Mouse (Mus musculus) small intestine, adult 2 months (tissue): ENCODE data around the gene Hand1. TPM values are rescaled to one million over a fixed set of nuclear protein-coding genes. Genes with fewer than 3 reads are reported as not detected.

ENCODE experiments used
- H3K27ac ChIP-seq: fragments of 200-500 bp; 2 replicates; pipeline ENCODE4 v1.5.1; 2012; ENCODE audit warnings: low read depth, low read length, control low read depth, inconsistent platforms; ENCODE audit not compliant: insufficient read depth
- H3K27me3 ChIP-seq: fragments of 200-500 bp; 2 replicates; pipeline ENCODE4 v1.6.1; 2012; ENCODE audit warnings: mild to moderate bottlenecking, moderate library complexity, low read length, inconsistent platforms; ENCODE audit not compliant: control insufficient read depth, insufficient read depth
- H3K36me3 ChIP-seq: fragments of 200-500 bp; 2 replicates; pipeline ENCODE4 v1.6.1; 2012; ENCODE audit warnings: mild to moderate bottlenecking, low read length, control low read depth, inconsistent platforms; ENCODE audit not compliant: control insufficient read depth, insufficient read depth
- H3K4me1 ChIP-seq: fragments of 200-500 bp; 2 replicates; pipeline ENCODE4 v1.6.1; 2012; ENCODE audit warnings: low read length, inconsistent platforms, mixed read lengths; ENCODE audit not compliant: control insufficient read depth, insufficient read depth, insufficient read length
- H3K4me3 ChIP-seq: fragments of 200-500 bp; 2 replicates; pipeline ENCODE4 v1.5.1; 2012; ENCODE audit warnings: low read depth, mild to moderate bottlenecking, control low read depth, inconsistent platforms, low read length, moderate library complexity
- CTCF ChIP-seq: fragments of 200-500 bp; IDR thresholded peaks from 2 replicates; pipeline ENCODE4 v1.5.1; 2012; ENCODE audit warnings: low read depth, mild to moderate bottlenecking, control low read depth, inconsistent platforms, low read length, moderate library complexity, mixed read lengths; ENCODE audit not compliant: insufficient replicate concordance, insufficient read length; ENCODE audit errors: extremely low read depth
- POLR2A ChIP-seq: fragments of 200-500 bp; IDR thresholded peaks from 2 replicates; pipeline ENCODE4 v1.6.1; 2012; ENCODE audit warnings: low read depth, mild to moderate bottlenecking, control low read depth, inconsistent platforms, low read length, moderate library complexity
- WGBS: fragments of 180-500 bp; shearing (Covaris S2); methylation state at CpG from one replicate; pipeline ENCODE4 v1.1.7; 2018; 5-methylcytosine and 5-hydroxymethylcytosine counted together
- polyA plus RNA-seq: library from polyadenylated mRNA; depleted of rRNA; stranded (reverse); fragments of >200 nt; gene quantifications from 2 replicates; pipeline ENCODE4 v1.2.3, GENCODE M21; 2012

Gene Hand1
- polyA plus RNA-seq, 1 experiment: 10.1 TPM

DNA sequence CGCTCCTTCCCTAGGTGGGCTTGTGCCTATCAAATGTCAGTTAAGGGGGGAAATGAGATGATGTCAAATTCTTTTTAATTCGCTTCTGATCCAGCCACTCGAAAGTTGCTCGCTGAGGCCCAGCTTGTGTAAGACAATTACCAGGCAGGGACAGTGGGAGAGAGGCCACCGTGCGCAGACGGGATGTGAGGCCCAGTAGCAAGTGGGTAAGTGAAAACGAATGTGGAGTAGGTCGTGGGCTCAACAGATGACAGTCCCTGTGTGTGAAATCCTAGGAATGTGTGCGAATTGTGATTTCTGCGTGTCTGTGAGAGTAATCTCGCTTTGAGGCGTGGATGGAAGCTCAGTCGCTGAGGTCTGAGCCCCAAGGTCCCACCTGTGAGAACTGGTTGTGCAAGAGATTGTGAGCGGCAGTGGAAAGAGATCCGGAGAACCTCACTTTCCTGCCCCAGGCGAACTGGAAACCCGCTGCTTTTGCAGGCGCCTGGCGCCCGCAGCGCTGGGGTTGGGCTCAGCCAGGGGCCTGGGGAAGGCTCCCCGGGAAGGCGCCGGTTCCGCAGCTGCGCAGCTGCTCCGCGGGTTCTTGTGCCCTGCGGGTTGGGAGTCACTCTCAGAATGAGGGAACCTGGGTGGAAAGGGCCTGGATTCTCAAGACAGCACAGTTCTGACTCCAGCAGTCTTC, 819 bp upstream of the Hand1 start:
- WGBS: 27% methylated on average over 30 of the region's 30 CpGs
- TF ChIP-seq POLR2A (no peak), CTCF (no peak)
- Histone ChIP-seq H3K27ac (0 out of 2 replicates have a peak overlapping the region, but pooled peaks have one; percentile 10), H3K4me1 (peaks cover 3% of the 10 kb centered on the region; the same call in 1 of the 2 replicates), H3K27me3 (peaks cover 66% of the 10 kb centered on the region), H3K36me3 (no peaks in the 10 kb centered on the region), H3K4me3 (no peak overlapping the region)

GRCm38 (mm10) chr11:57831861-57832260, 757 bp downstream of the Hand1 start:
- TF ChIP-seq POLR2A: no peak
- no peak for TF ChIP-seq CTCF
- Histone ChIP-seq H3K36me3 (no peaks in the 10 kb centered on the region), H3K4me3 (peak overlapping the region; percentile 29), H3K27ac (no peak overlapping the region), H3K4me1 (peaks cover 8% of the 10 kb centered on the region), H3K27me3 (peaks cover 68% of the 10 kb centered on the region)
- WGBS: 43% methylated on average over 16 of the region's 16 CpGs

- no peak overlapping the region for H3K27ac ChIP-seq
Measured at GRCm38 (mm10) chr11:57831281-57831781, 1.3 kb downstream of the Hand1 start.

DNA sequence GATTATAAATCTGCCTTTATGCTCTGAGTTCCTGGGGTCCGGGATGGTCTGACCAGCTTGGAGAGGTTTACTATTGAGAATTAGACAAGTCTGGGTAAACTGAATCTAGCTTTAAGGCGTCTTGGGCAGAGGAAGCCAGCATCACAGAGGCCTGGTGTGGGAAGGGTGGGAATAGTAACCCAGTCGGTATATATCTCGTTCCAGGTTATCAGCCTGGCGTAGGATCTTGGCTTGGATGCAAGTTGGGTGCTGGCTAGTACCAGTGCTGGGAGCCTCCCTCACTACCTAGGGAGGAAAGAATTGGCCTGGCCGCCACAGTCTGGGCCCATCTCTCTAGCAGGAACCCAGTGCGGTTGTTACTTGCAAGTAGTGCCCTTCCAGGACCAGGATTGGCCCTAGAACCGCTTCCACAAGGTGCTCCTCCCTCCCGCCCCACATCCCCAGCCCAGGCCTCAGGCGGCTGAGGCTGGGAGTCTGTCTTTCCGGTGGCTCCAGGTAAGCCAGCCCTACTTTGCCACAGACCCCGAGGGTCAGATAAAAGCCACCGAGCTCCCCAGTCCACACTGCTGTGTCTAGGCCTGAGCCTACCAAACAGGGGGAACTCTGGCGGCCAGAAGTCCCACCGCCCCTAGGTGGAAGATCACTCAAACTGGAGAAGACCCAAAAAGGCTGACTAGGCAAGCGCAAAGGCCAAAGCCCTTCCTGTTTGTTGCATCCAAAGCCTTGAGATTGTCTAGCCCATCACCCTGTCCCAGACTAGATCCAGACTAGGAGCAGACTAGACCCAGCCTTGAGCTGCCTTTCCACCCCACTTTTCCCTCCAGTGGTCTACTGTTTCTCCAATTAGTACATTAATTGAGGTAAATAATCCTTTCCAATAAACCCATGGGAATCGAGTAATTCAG, 2.5 kb downstream of the Hand1 start:
- Histone ChIP-seq H3K36me3 (no peaks in the 10 kb centered on the region), H3K27me3 (peaks cover 58% of the 10 kb centered on the region), H3K4me3 (peak overlapping the region; percentile 8), H3K4me1 (peaks cover 6% of the 10 kb centered on the region), H3K27ac (no peak overlapping the region)
- WGBS: 60% methylated on average over 17 of the region's 17 CpGs
- TF ChIP-seq CTCF (no peak), POLR2A (no peak)

More at GRCm38 (mm10) chr11:57831281-57831781, 1.3 kb downstream of the Hand1 start:
- 34% methylated on average over 31 of the region's 31 CpGs for whole genome bisulfite sequencing
- Histone ChIP-seq H3K4me1 (peaks cover 6% of the 10 kb centered on the region), H3K27me3 (peaks cover 64% of the 10 kb centered on the region), H3K4me3 (peak overlapping the region; percentile 29), H3K36me3 (no peaks in the 10 kb centered on the region)
- TF ChIP-seq POLR2A (no peak), CTCF (no peak)

GRCm38 (mm10) chr11:57828955-57829870, 3.4 kb downstream of the Hand1 start:
- TF ChIP-seq CTCF (no peak), POLR2A (no peak)
- Histone ChIP-seq H3K36me3 (no peaks in the 10 kb centered on the region), H3K27me3 (peaks cover 55% of the 10 kb centered on the region), H3K4me1 (peaks cover 6% of the 10 kb centered on the region), H3K4me3 (peak overlapping the region; percentile 1; the same call in 1 of the 2 replicates), H3K27ac (no peak overlapping the region)
- 19% methylated on average over 53 of the region's 53 CpGs for WGBS

- Histone ChIP-seq H3K4me3 (peak overlapping the region; percentile 47), H3K36me3 (no peaks in the 10 kb centered on the region), H3K27me3 (peaks cover 45% of the 10 kb centered on the region), H3K4me1 (peaks cover 6% of the 10 kb centered on the region), H3K27ac (no peak overlapping the region)
- 5% methylated on average over 33 of the region's 33 CpGs for WGBS
- TF ChIP-seq POLR2A (no peak), CTCF (no peak)
Measured at GRCm38 (mm10) chr11:57827915-57828545, 4.6 kb downstream of the Hand1 start.
